Mouse (Mus musculus) bone marrow macrophage, adult 2 months (primary cell): ENCODE results near the gene Shb. TPM values are rescaled to one million over a fixed set of nuclear protein-coding genes. Genes with fewer than 3 reads are reported as not detected.
"Not testable (repeated sequence)": the region's sequence is repeated elsewhere in the genome, so short reads cannot be mapped to it uniquely, and the experiment has no call there.

Experiments used
- H3K27ac ChIP-seq: 2 replicates; pipeline ENCODE4 v1.5.1; 2012; ENCODE audit warnings: low read depth, low read length; ENCODE audit not compliant: insufficient read depth
- H3K4me1 ChIP-seq: 2 replicates; pipeline ENCODE4 v1.6.1; 2012; ENCODE audit warnings: low read length; ENCODE audit not compliant: control insufficient read depth, insufficient read depth
- H3K4me3 ChIP-seq: 2 replicates; pipeline ENCODE4 v1.5.1; 2012; ENCODE audit warnings: mild to moderate bottlenecking, low read length, moderate library complexity; ENCODE audit not compliant: insufficient read depth
- CTCF ChIP-seq: IDR thresholded peaks from 2 replicates; pipeline ENCODE4 v1.5.1; 2012; ENCODE audit warnings: low read depth, mild to moderate bottlenecking, low read length, moderate library complexity
- POLR2A ChIP-seq: IDR thresholded peaks from 2 replicates; pipeline ENCODE4 v1.6.1; 2012; ENCODE audit warnings: mild to moderate bottlenecking, low read depth, low read length, borderline replicate concordance
- polyA plus RNA-seq: library from polyadenylated mRNA; stranded (reverse); fragments of >200 nt; gene quantifications from 2 replicates; pipeline ENCODE4 v1.2.4, GENCODE M21; 2012; ENCODE audit not compliant: missing spikeins, insufficient read depth, insufficient read length

Gene Shb
- polyA plus RNA-seq, 1 experiment = 9.8 TPM

DNA sequence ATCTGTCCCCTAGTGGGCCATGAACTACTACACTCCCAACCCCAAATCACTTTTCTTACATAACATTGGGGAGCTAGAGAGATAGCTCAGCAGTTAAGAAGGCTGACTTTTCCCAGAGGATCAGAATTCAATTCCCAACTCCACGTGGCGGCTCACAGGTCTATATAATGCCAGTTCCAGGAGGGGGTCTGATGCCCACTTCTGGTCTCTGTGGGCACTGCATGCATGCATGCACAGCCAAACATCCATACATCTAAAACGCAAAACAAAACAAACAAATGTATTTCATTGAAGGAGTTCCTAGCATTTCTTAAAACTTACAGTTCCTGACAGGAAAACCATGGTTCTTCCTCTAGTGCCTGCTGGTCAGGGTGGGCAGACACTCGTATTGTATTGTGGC is 140.2 kb downstream of the Shb start:
- Histone ChIP-seq H3K27ac (no peak overlapping the region), H3K4me3 (no peak overlapping the region), H3K4me1 (peaks cover 2% of the 10 kb centered on the region; the same call in 1 of the 2 replicates)
- TF ChIP-seq CTCF = no peak
- no peak for TF ChIP-seq POLR2A

DNA sequence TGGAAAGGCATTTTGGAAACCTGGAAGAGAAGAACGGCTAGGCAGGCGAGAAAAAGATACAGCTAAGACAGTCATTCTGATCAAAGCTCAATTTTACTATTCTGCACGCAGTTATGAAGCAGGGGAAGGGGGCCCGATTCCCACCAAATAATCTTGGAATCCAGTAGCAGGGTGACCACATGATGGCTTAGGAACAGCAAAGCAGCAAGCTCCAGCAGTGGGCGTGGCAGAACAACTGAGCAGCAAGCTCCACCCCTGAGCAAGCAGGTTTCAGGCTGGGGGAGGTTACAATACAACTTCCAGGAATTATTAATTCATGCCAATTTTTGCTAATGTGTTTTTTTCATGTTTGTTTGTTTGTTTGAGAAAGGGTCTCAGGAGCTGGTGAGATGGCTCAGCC is 145.0 kb downstream of the Shb start:
- not testable (repeated sequence) for H3K4me3 ChIP-seq, H3K27ac ChIP-seq, H3K4me1 ChIP-seq

DNA sequence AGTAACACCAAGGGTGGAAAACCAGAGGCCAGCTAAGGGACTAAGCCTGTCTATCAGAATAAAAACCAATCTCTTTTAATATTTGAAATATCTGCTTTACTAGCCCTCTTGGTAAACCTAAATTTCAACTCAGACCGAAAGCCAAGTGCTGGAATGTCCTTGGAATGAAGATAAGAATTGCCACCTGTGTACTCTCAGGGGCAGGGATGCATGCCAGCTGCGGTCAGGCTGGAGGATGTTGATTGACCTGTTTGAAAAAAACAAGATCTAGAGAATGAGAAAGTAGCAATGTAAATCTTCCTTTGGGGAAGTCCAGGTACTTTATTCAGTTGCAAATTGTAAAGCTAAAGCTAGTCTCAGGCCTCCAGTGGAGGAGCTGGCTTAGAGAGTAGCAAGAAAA is 150.1 kb downstream of the Shb start:
- not testable (repeated sequence) for H3K4me1 ChIP-seq

GRCm38 (mm10) chr4:45380903-45381580 is 151.2 kb downstream of the Shb start:
- not testable (repeated sequence) for H3K27ac ChIP-seq, H3K4me1 ChIP-seq, H3K4me3 ChIP-seq

More for the DNA sequence above, 150.1 kb downstream of the Shb start:
- H3K27ac ChIP-seq, H3K4me3 ChIP-seq: not testable (repeated sequence)

- no peaks in the 10 kb centered on the region for H3K4me1 ChIP-seq
- H3K4me3 ChIP-seq = no peak overlapping the region
- no peak overlapping the region for H3K27ac ChIP-seq
- TF ChIP-seq POLR2A (no peak), CTCF (no peak)
Measured at GRCm38 (mm10) chr4:45376573-45376972, 155.7 kb downstream of the Shb start.

GRCm38 (mm10) chr4:45374879-45375278 is 157.4 kb downstream of the Shb start:
- H3K4me3 ChIP-seq = no peak overlapping the region
- no peak for TF ChIP-seq POLR2A
- TF ChIP-seq CTCF = no peak
- H3K27ac ChIP-seq = no peak overlapping the region
- no peaks in the 10 kb centered on the region for H3K4me1 ChIP-seq

Other genes starting within 250 kb of the Shb start
- 12.1 and 13.4 TPM in 2 replicates for gene Trmt10b, start 235.3 kb downstream of the Shb start, polyA plus RNA-seq
- 10.8 and 10.9 TPM in 2 replicates for gene Dcaf10, start 190.4 kb downstream of the Shb start, polyA plus RNA-seq
- gene Exosc3, start 189.7 kb downstream of the Shb start, polyA plus RNA-seq = 33.4 and 34.9 TPM in 2 replicates
- 46.3 and 54.6 TPM in 2 replicates for gene Slc25a51, start 123.7 kb downstream of the Shb start, polyA plus RNA-seq